Mouse (Mus musculus): ENCODE data around the gene Umod.

DNA sequence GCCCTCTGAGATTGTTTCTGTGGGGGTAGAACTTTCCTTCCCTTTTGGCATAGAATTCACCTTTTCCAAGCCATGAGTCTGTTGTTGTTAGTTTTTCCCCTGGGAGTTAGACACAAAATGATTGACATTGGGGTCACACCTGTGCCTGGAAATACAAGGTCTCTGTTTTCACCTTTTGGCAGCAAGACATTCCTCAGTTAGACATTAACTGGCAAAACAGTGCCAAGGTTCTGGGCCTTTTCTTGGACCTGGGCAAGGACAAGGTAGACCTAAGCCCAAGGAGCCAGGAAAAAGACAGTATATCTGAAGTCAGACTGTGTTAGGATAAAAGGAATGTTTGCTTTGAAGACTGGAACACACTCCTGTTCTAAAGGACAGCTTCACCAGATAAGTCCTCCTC lies at the start of gene Umod:
- no peak for TF ChIP-seq CTCF (IDR thresholded peaks at IDR 0.05)
- TF ChIP-seq EP300 (IDR thresholded peaks at IDR 0.05): no peak
